ENCODE assay signal across 20 mouse cellular contexts in the genomic region with DNA sequence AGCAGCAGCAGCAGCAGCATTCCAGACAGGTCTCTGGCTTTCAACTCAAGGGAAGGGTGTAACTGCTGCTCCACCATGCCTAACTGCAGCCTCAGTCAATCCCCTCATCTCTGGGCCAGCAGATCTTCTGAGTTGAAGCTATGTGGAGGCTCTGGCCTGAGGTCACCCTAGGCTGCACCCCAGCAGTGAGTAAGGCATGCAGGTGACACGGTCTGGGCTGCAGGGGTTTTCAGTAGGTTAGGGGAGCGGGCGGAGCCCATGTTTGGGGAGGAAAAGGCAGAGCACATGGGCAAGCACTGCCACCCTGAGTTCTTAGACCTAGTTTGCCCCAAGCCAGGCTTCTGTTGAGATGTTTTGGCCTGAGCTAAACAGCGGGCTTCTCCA. TPM values are rescaled to one million over a fixed set of nuclear protein-coding genes. Genes with fewer than 3 reads are reported as not detected.
DNase-seq lines count a peak whose midpoint lies in the region; ATAC-seq lines count a peak whose summit lies in the region.
"Had no signal": no experiment of that assay in that cellular context is flagged by ENCODE, and none has a peak within 500 bp of the region (broad histone marks: within the 10 kb centered on the region; RNA-seq: fewer than 3 reads in every experiment).

No protein-coding gene starts in this region.

- no peak overlapping the region for H3K4me3 ChIP-seq in midbrain, embryonic 10.5 days
- H3K4me3 ChIP-seq in midbrain, embryonic 14.5 days (replicated peaks; ENCODE audit: low read depth, low read length), result no peak overlapping the region
- no peak overlapping the region for H3K4me3 ChIP-seq in forebrain, embryonic 12.5 days (replicated peaks)
- no peak overlapping the region for H3K4me3 ChIP-seq in hindbrain, embryonic 11.5 days (ENCODE audit: low read depth, low read length)
- H3K4me3 ChIP-seq in neural tube, embryonic 13.5 days, result no peak overlapping the region
- H3K4me3 ChIP-seq: intestine, embryonic 15.5 days; limb, embryonic 10.5 days had no signal

- H3K4me2 ChIP-seq in midbrain, embryonic 14.5 days (ENCODE audit: low read length), result no peak overlapping the region
- no peak overlapping the region for H3K4me2 ChIP-seq in forebrain, embryonic 12.5 days
- no peak overlapping the region for H3K4me2 ChIP-seq in hindbrain, embryonic 11.5 days (replicated peaks; ENCODE audit: low read depth, low read length)
- no peak overlapping the region for H3K4me2 ChIP-seq in neural tube, embryonic 13.5 days
- H3K4me2 ChIP-seq: intestine, embryonic 15.5 days had no signal

- DNase-seq in midbrain, embryonic 10.5 days (ENCODE audit: low spot score), result no peak
- DNase-seq in midbrain, embryonic 14.5 days, result no peak
- DNase-seq in hindbrain, embryonic 11.5 days (ENCODE audit: low spot score), result no peak
- DNase-seq in urinary bladder, postnatal 36 days (ENCODE audit: low spot score in 2 of 2), result no peak
- no peak for DNase-seq in heart, adult 8-10 months (ENCODE audit: low spot score)
- DNase-seq in right cerebral cortex, postnatal 4 days, result no peak
- DNase-seq: heart, adult 11 months; kidney, postnatal 25 days; lung, postnatal 36 days; thymus, postnatal 36 days had no signal

- peaks cover 46% of the 10 kb centered on the region for H3K4me1 ChIP-seq in midbrain, embryonic 10.5 days
- peaks cover 12% of the 10 kb centered on the region; the same call in 1 of the 2 replicates for H3K4me1 ChIP-seq in midbrain, embryonic 14.5 days (ENCODE audit: control insufficient read depth, insufficient read depth, low read length)
- H3K4me1 ChIP-seq in forebrain, embryonic 12.5 days, result peaks cover 32% of the 10 kb centered on the region
- H3K4me1 ChIP-seq in hindbrain, embryonic 11.5 days (replicated peaks; ENCODE audit: control insufficient read depth, insufficient read depth, low read length), result peaks cover 7% of the 10 kb centered on the region; the same call in 1 of the 2 replicates
- peaks cover 39% of the 10 kb centered on the region for H3K4me1 ChIP-seq in neural tube, embryonic 13.5 days (replicated peaks)

- H3K27ac ChIP-seq in midbrain, embryonic 10.5 days (replicated peaks), result peak overlapping the region; percentile 74
- no peak overlapping the region for H3K27ac ChIP-seq in midbrain, embryonic 14.5 days (replicated peaks; ENCODE audit: low read depth, low read length)
- H3K27ac ChIP-seq in forebrain, embryonic 12.5 days, result peak overlapping the region; percentile 81
- peak overlapping the region; percentile 86 for H3K27ac ChIP-seq in hindbrain, embryonic 11.5 days (ENCODE audit: low read depth, low read length)
- peak overlapping the region; percentile 79 for H3K27ac ChIP-seq in neural tube, embryonic 13.5 days (replicated peaks)
- H3K27ac ChIP-seq: intestine, embryonic 15.5 days; limb, embryonic 10.5 days; liver, embryonic 14.5 days had no signal

- ATAC-seq in midbrain, embryonic 14.5 days (ENCODE audit: low FRiP score, low TSS enrichment), result no peak
- ATAC-seq in forebrain, embryonic 12.5 days (ENCODE audit: low FRiP score), result peak; percentile 21; the same call in 1 of the 2 replicates
- ATAC-seq in hindbrain, embryonic 11.5 days (ENCODE audit: low FRiP score), result no peak
- ATAC-seq in neural tube, embryonic 13.5 days (ENCODE audit: low read depth), result peak; percentile 2; the same call in 1 of the 2 replicates
- ATAC-seq: intestine, embryonic 15.5 days had no signal

- H3K9me3 ChIP-seq in midbrain, embryonic 10.5 days (replicated peaks), result peaks cover 7% of the 10 kb centered on the region; the same call in 1 of the 2 replicates
- no peaks in the 10 kb centered on the region for H3K9me3 ChIP-seq in midbrain, embryonic 14.5 days (ENCODE audit: control insufficient read depth, low read length)
- H3K9me3 ChIP-seq in forebrain, embryonic 12.5 days, result 0 out of 2 replicates have a peak, but pooled peaks cover 2% of the 10 kb centered on the region
- H3K9me3 ChIP-seq in hindbrain, embryonic 11.5 days (ENCODE audit: control insufficient read depth, low read length), result no peaks in the 10 kb centered on the region
- 0 out of 2 replicates have a peak, but pooled peaks cover 3% of the 10 kb centered on the region for H3K9me3 ChIP-seq in neural tube, embryonic 13.5 days
- H3K9me3 ChIP-seq: intestine, embryonic 15.5 days; limb, embryonic 10.5 days had no signal

- 66% methylated on average over 4 of the region's 4 CpGs for WGBS in midbrain, embryonic 10.5 days
- 54% methylated on average over 4 of the region's 4 CpGs for WGBS in midbrain, embryonic 14.5 days
- WGBS in forebrain, embryonic 12.5 days, result 66% methylated on average over 4 of the region's 4 CpGs
- WGBS in hindbrain, embryonic 11.5 days, result 59% methylated on average over 4 of the region's 4 CpGs
- WGBS in neural tube, embryonic 13.5 days, result 74% methylated on average over 4 of the region's 4 CpGs

- no peaks in the 10 kb centered on the region for H3K27me3 ChIP-seq in midbrain, embryonic 10.5 days (ENCODE audit: low read depth, poor library complexity, severe bottlenecking)
- H3K27me3 ChIP-seq in midbrain, embryonic 14.5 days (ENCODE audit: control insufficient read depth, insufficient read depth, low read length), result no peaks in the 10 kb centered on the region
- no peaks in the 10 kb centered on the region for H3K27me3 ChIP-seq in forebrain, embryonic 12.5 days
- no peaks in the 10 kb centered on the region for H3K27me3 ChIP-seq in hindbrain, embryonic 11.5 days (ENCODE audit: control insufficient read depth, insufficient read depth, low read length)
- no peaks in the 10 kb centered on the region for H3K27me3 ChIP-seq in neural tube, embryonic 13.5 days
- H3K27me3 ChIP-seq: CH12.LX; intestine, embryonic 15.5 days had no signal

- H3K9ac ChIP-seq in midbrain, embryonic 14.5 days (replicated peaks; ENCODE audit: low read length), result no peak overlapping the region
- no peak overlapping the region for H3K9ac ChIP-seq in forebrain, embryonic 12.5 days
- no peak overlapping the region for H3K9ac ChIP-seq in hindbrain, embryonic 11.5 days (ENCODE audit: low read depth, low read length)
- no peak overlapping the region for H3K9ac ChIP-seq in neural tube, embryonic 13.5 days
- H3K9ac ChIP-seq: intestine, embryonic 15.5 days; liver, embryonic 14.5 days had no signal

- peaks cover 29% of the 10 kb centered on the region for H3K36me3 ChIP-seq in midbrain, embryonic 10.5 days
- H3K36me3 ChIP-seq in midbrain, embryonic 14.5 days (ENCODE audit: control insufficient read depth, insufficient read depth, low read length), result peaks cover 12% of the 10 kb centered on the region
- peaks cover 11% of the 10 kb centered on the region; the same call in 1 of the 2 replicates for H3K36me3 ChIP-seq in forebrain, embryonic 12.5 days (replicated peaks)
- no peaks in the 10 kb centered on the region; the same call in 1 of the 2 replicates for H3K36me3 ChIP-seq in hindbrain, embryonic 11.5 days (ENCODE audit: control insufficient read depth, insufficient read depth, low read length)
- peaks cover 32% of the 10 kb centered on the region for H3K36me3 ChIP-seq in neural tube, embryonic 13.5 days
- H3K36me3 ChIP-seq: intestine, embryonic 15.5 days had no signal

RNA-seq across cellular contexts. Expression of a gene that starts 22.4 kb away (rescaled TPM):
- polyA plus RNA-seq in midbrain, embryonic 10.5 days (2016; fragmentation: Nextera tagmentation; extraction: Ambion mirVana), result 17.5 and 22.3 TPM in 2 replicates
- 32.0 and 34.0 TPM in 2 replicates for polyA plus RNA-seq in midbrain, embryonic 14.5 days (2014; fragmentation: Nextera tagmentation; extraction: Ambion mirVana)
- 29.8 and 31.1 TPM in 2 replicates for polyA plus RNA-seq in forebrain, embryonic 12.5 days (2016; fragmentation: Nextera tagmentation; extraction: Ambion mirVana)
- 26.5 and 28.1 TPM in 2 replicates for polyA plus RNA-seq in hindbrain, embryonic 11.5 days (2014; fragmentation: Nextera tagmentation; extraction: Ambion mirVana)
- polyA plus RNA-seq in neural tube, embryonic 13.5 days (2015; fragmentation: Nextera tagmentation; extraction: Ambion mirVana), result 30.6 and 34.0 TPM in 2 replicates
- total RNA-seq in heart, adult 8-10 months (2022), result 10 to 100 TPM in 3 of 4 experiments, 1 to 10 TPM in 1; 6.6 to 16.3 (median 13.3) TPM
- total RNA-seq: monocyte, adult 5-6 weeks had no signal

RNA-seq across cellular contexts. Expression of a gene that starts 25.3 kb away (rescaled TPM):
- 14.4 and 16.0 TPM in 2 replicates for polyA plus RNA-seq in midbrain, embryonic 10.5 days (2016; fragmentation: Nextera tagmentation; extraction: Ambion mirVana)
- 11.3 and 11.5 TPM in 2 replicates for polyA plus RNA-seq in midbrain, embryonic 14.5 days (2014; fragmentation: Nextera tagmentation; extraction: Ambion mirVana)
- polyA plus RNA-seq in forebrain, embryonic 12.5 days (2016; fragmentation: Nextera tagmentation; extraction: Ambion mirVana), result 13.3 and 13.6 TPM in 2 replicates
- polyA plus RNA-seq in hindbrain, embryonic 11.5 days (2014; fragmentation: Nextera tagmentation; extraction: Ambion mirVana), result 8.4 and 11.6 TPM in 2 replicates
- polyA plus RNA-seq in neural tube, embryonic 13.5 days (2015; fragmentation: Nextera tagmentation; extraction: Ambion mirVana), result 12.6 and 16.1 TPM in 2 replicates
- total RNA-seq in heart, adult 8-10 months (2022), result 1 to 10 TPM; 2.9 to 4.6 (median 3.8) TPM

RNA-seq across cellular contexts. Expression of a gene that starts 33.2 kb away (rescaled TPM):
- not detected in 2 replicates for polyA plus RNA-seq in midbrain, embryonic 10.5 days (2016; fragmentation: Nextera tagmentation; extraction: Ambion mirVana)
- polyA plus RNA-seq in midbrain, embryonic 14.5 days (2014; fragmentation: Nextera tagmentation; extraction: Ambion mirVana), result not detected in 2 replicates
- not detected in 2 replicates for polyA plus RNA-seq in forebrain, embryonic 12.5 days (2016; fragmentation: Nextera tagmentation; extraction: Ambion mirVana)
- not detected in 2 replicates for polyA plus RNA-seq in hindbrain, embryonic 11.5 days (2014; fragmentation: Nextera tagmentation; extraction: Ambion mirVana)
- polyA plus RNA-seq in neural tube, embryonic 13.5 days (2015; fragmentation: Nextera tagmentation; extraction: Ambion mirVana), result not detected in 2 replicates
- total RNA-seq in heart, adult 8-10 months (2022), result not detected
- total RNA-seq: CH12.LX; layer of hippocampus, postnatal 25 days; monocyte, adult 5-6 weeks had no signal
- polyA plus RNA-seq: heart, embryonic 16.5 days; intestine, embryonic 15.5 days; limb, embryonic 10.5 days; liver, embryonic 14.5 days; spleen, adult 2 months had no signal

Comparison
In these comparisons a context has a peak if more than half of its experiments do, and no peak if none do; other contexts are left out.
1. ATAC-seq: peak in forebrain, embryonic 12.5 days (single experiment) and neural tube, embryonic 13.5 days (single experiment); none in midbrain, embryonic 14.5 days (single experiment) and hindbrain, embryonic 11.5 days (single experiment).